Mouse (Mus musculus) kidney, embryonic 16.5 days (tissue): ENCODE results near the gene Pitx1. TPM values are rescaled to one million over a fixed set of nuclear protein-coding genes. Genes with fewer than 3 reads are reported as not detected.

ENCODE experiments used
- ATAC-seq: fragments of 200-750 bp; cut with Nextera tagmentation; 2 replicates; pipeline ENCODE4 v1.8.0; 2017; ENCODE audit warnings: moderate TSS enrichment; ENCODE audit not compliant: low FRiP score, low TSS enrichment
- H3K27ac ChIP-seq: fragments of 300-500 bp; sonication (generic); 2 replicates; pipeline ENCODE4 v1.5.1; 2014; ENCODE audit warnings: low read length
- H3K27me3 ChIP-seq: fragments of 300-500 bp; sonication (generic); 2 replicates; pipeline ENCODE4 v1.6.1; 2014; ENCODE audit warnings: low read length, control low read depth, mixed read lengths; ENCODE audit not compliant: insufficient read depth
- H3K36me3 ChIP-seq: fragments of 300-500 bp; sonication (generic); 2 replicates; pipeline ENCODE4 v1.6.1; 2014; ENCODE audit warnings: low read length, control low read depth, mixed read lengths; ENCODE audit not compliant: insufficient read depth
- H3K4me1 ChIP-seq: fragments of 300-500 bp; sonication (generic); 2 replicates; pipeline ENCODE4 v1.6.1; 2014; ENCODE audit warnings: low read length, control low read depth, mixed read lengths; ENCODE audit not compliant: insufficient read depth
- H3K4me2 ChIP-seq: fragments of 300-500 bp; sonication (generic); replicated peaks from 2 replicates; pipeline ENCODE4 v1.6.1; 2014; ENCODE audit warnings: low read depth, low read length
- H3K4me3 ChIP-seq: fragments of 300-500 bp; sonication (generic); 2 replicates; pipeline ENCODE4 v1.5.1; 2014; ENCODE audit warnings: mild to moderate bottlenecking, low read length
- H3K9ac ChIP-seq: fragments of 300-500 bp; sonication (generic); replicated peaks from 2 replicates; pipeline ENCODE4 v1.6.1; 2014; ENCODE audit warnings: low read length
- H3K9me3 ChIP-seq: fragments of 300-500 bp; sonication (generic); 2 replicates; pipeline ENCODE4 v1.6.1; 2016; ENCODE audit warnings: low read length, control low read depth
- WGBS: fragments of 180-500 bp; shearing (Covaris S2); extraction: QIAGEN DNeasy Blood & Tissue Kit; methylation state at CpG from one replicate; pipeline ENCODE4 v1.1.7; 2014; 5-methylcytosine and 5-hydroxymethylcytosine counted together
- polyA plus RNA-seq: library from polyadenylated mRNA; unstranded; fragments of >200 nt; fragmentation: Nextera tagmentation; extraction: Ambion mirVana; gene quantifications from 2 replicates; pipeline ENCODE4 v1.2.1, GENCODE M21; 2015

The Pitx1 gene
- polyA plus RNA-seq = 0.36 and 2.1 TPM in 2 replicates

- H3K4me3 ChIP-seq = peak within 1 kb of the TSS; percentile 14; the same call in 1 of the 2 replicates
- H3K36me3 ChIP-seq = no peaks in the 10 kb centered on the region
- H3K27ac ChIP-seq = no peak within 1 kb of the TSS
- 0 out of 2 replicates have a peak within 1 kb of the TSS, but pooled peaks have one; percentile 12 for H3K4me2 ChIP-seq
- no peaks in the 10 kb centered on the region for H3K9me3 ChIP-seq
- no peak for ATAC-seq
- H3K9ac ChIP-seq = no peak within 1 kb of the TSS
- H3K27me3 ChIP-seq = peaks cover 100% of the 10 kb centered on the region
- H3K4me1 ChIP-seq = peaks cover 14% of the 10 kb centered on the region
- 2% methylated on average over 29 of the region's 36 CpGs for WGBS
Measured at GRCm38 (mm10) chr13:55836142-55836625, at the start of gene Pitx1. TSS of gene Pitx1 (minus strand) at chr13:55836192.

- Histone ChIP-seq H3K9ac (no peak overlapping the region), H3K27ac (peak overlapping the region; percentile 4; the same call in 1 of the 2 replicates), H3K4me1 (peaks cover 4% of the 10 kb centered on the region; the same call in 1 of the 2 replicates), H3K27me3 (no peaks in the 10 kb centered on the region; the same call in 1 of the 2 replicates), H3K36me3 (no peaks in the 10 kb centered on the region), H3K4me2 (no peak overlapping the region), H3K9me3 (no peaks in the 10 kb centered on the region), H3K4me3 (no peak overlapping the region)
- peak; percentile 59; the same call in 1 of the 2 replicates for ATAC-seq
- 50% methylated on average over 16 of the region's 16 CpGs for WGBS
Measured at GRCm38 (mm10) chr13:55881431-55882202, 45.6 kb upstream of the Pitx1 start.

GRCm38 (mm10) chr13:55878353-55878752, 42.4 kb upstream of the Pitx1 start:
- Histone ChIP-seq H3K27me3 (no peaks in the 10 kb centered on the region; the same call in 1 of the 2 replicates), H3K4me1 (peaks cover 4% of the 10 kb centered on the region; the same call in 1 of the 2 replicates), H3K27ac (no peak overlapping the region), H3K4me3 (no peak overlapping the region), H3K9ac (no peak overlapping the region), H3K36me3 (no peaks in the 10 kb centered on the region), H3K4me2 (no peak overlapping the region), H3K9me3 (0 out of 2 replicates have a peak, but pooled peaks cover 5% of the 10 kb centered on the region)
- 79% methylated on average over 4 of the region's 4 CpGs for WGBS
- ATAC-seq = no peak

- WGBS = 84% methylated on average over 7 of the region's 7 CpGs
- no peak overlapping the region for H3K27ac ChIP-seq
- H3K27me3 ChIP-seq = no peaks in the 10 kb centered on the region
- H3K4me1 ChIP-seq = no peaks in the 10 kb centered on the region
- no peaks in the 10 kb centered on the region for H3K36me3 ChIP-seq
- H3K9ac ChIP-seq = no peak overlapping the region
- H3K4me2 ChIP-seq = no peak overlapping the region
- no peak overlapping the region for H3K4me3 ChIP-seq
- no peak for ATAC-seq
- H3K9me3 ChIP-seq = peaks cover 8% of the 10 kb centered on the region
Measured at GRCm38 (mm10) chr13:55871410-55871809, 35.4 kb upstream of the Pitx1 start.

GRCm38 (mm10) chr13:55870001-55870400, 34.0 kb upstream of the Pitx1 start:
- Histone ChIP-seq H3K9ac (no peak overlapping the region), H3K4me2 (no peak overlapping the region), H3K36me3 (no peaks in the 10 kb centered on the region), H3K27ac (no peak overlapping the region), H3K4me1 (no peaks in the 10 kb centered on the region), H3K27me3 (no peaks in the 10 kb centered on the region), H3K4me3 (no peak overlapping the region), H3K9me3 (peaks cover 8% of the 10 kb centered on the region)
- 71% methylated on average over 1 of the region's 1 CpGs for WGBS
- no peak for ATAC-seq

GRCm38 (mm10) chr13:55867540-55868103, 31.6 kb upstream of the Pitx1 start:
- Histone ChIP-seq H3K4me1 (no peaks in the 10 kb centered on the region), H3K4me2 (no peak overlapping the region), H3K9me3 (peaks cover 4% of the 10 kb centered on the region), H3K9ac (no peak overlapping the region), H3K36me3 (no peaks in the 10 kb centered on the region), H3K27ac (no peak overlapping the region), H3K4me3 (no peak overlapping the region), H3K27me3 (no peaks in the 10 kb centered on the region)
- 60% methylated on average over 13 of the region's 13 CpGs for WGBS
- no peak for ATAC-seq

- Histone ChIP-seq H3K9me3 (no peaks in the 10 kb centered on the region), H3K4me1 (no peaks in the 10 kb centered on the region), H3K4me3 (no peak overlapping the region), H3K9ac (no peak overlapping the region), H3K27me3 (peaks cover 22% of the 10 kb centered on the region), H3K27ac (no peak overlapping the region), H3K4me2 (no peak overlapping the region), H3K36me3 (no peaks in the 10 kb centered on the region)
- 67% methylated on average over 10 of the region's 10 CpGs for WGBS
- no peak for ATAC-seq
Measured at GRCm38 (mm10) chr13:55860483-55860882, 24.5 kb upstream of the Pitx1 start.

GRCm38 (mm10) chr13:55858463-55858862, 22.5 kb upstream of the Pitx1 start:
- peaks cover 26% of the 10 kb centered on the region for H3K27me3 ChIP-seq
- H3K36me3 ChIP-seq = no peaks in the 10 kb centered on the region
- ATAC-seq = no peak
- H3K4me3 ChIP-seq = no peak overlapping the region
- H3K9ac ChIP-seq = no peak overlapping the region
- H3K9me3 ChIP-seq = no peaks in the 10 kb centered on the region
- no peak overlapping the region for H3K4me2 ChIP-seq
- no peaks in the 10 kb centered on the region for H3K4me1 ChIP-seq
- no peak overlapping the region for H3K27ac ChIP-seq
- WGBS = 86% methylated on average over 5 of the region's 5 CpGs

GRCm38 (mm10) chr13:55855793-55856192, 19.8 kb upstream of the Pitx1 start:
- H3K27ac ChIP-seq = no peak overlapping the region
- 38% methylated on average over 7 of the region's 7 CpGs for WGBS
- peaks cover 26% of the 10 kb centered on the region for H3K27me3 ChIP-seq
- no peak overlapping the region for H3K9ac ChIP-seq
- H3K4me2 ChIP-seq = no peak overlapping the region
- H3K4me1 ChIP-seq = no peaks in the 10 kb centered on the region
- no peaks in the 10 kb centered on the region for H3K9me3 ChIP-seq
- no peaks in the 10 kb centered on the region for H3K36me3 ChIP-seq
- ATAC-seq = peak; percentile 35; the same call in 1 of the 2 replicates
- no peak overlapping the region for H3K4me3 ChIP-seq

GRCm38 (mm10) chr13:55852205-55852604, 16.2 kb upstream of the Pitx1 start:
- H3K4me1 ChIP-seq = peaks cover 12% of the 10 kb centered on the region
- H3K4me3 ChIP-seq = no peak overlapping the region
- peaks cover 15% of the 10 kb centered on the region; the same call in 1 of the 2 replicates for H3K27me3 ChIP-seq
- ATAC-seq = no peak
- H3K27ac ChIP-seq = no peak overlapping the region
- no peaks in the 10 kb centered on the region for H3K9me3 ChIP-seq
- H3K36me3 ChIP-seq = no peaks in the 10 kb centered on the region
- no peak overlapping the region for H3K9ac ChIP-seq
- no peak overlapping the region for H3K4me2 ChIP-seq
- WGBS = 70% methylated on average over 3 of the region's 3 CpGs
